Mouse (Mus musculus) stomach, embryonic 16.5 days (tissue): ENCODE data around the gene Fndc11. TPM values are rescaled to one million over a fixed set of nuclear protein-coding genes. Genes with fewer than 3 reads are reported as not detected.
A peak's percentile ranks its signal among the peaks of the same experiment; 100 is the strongest.

Source experiments
- ATAC-seq: fragments of 200-750 bp; cut with Nextera tagmentation; 2 replicates; pipeline ENCODE4 v1.8.0; 2017; ENCODE audit warnings: moderate number of reproducible peaks, moderate TSS enrichment; ENCODE audit not compliant: insufficient read depth, low FRiP score
- H3K27ac ChIP-seq: fragments of 300-500 bp; sonication (generic); 2 replicates; pipeline ENCODE4 v1.5.1; 2014; ENCODE audit warnings: low read length
- H3K27me3 ChIP-seq: fragments of 300-500 bp; sonication (generic); 2 replicates; pipeline ENCODE4 v1.6.1; 2014; ENCODE audit warnings: low read length, control low read depth, mixed read lengths; ENCODE audit not compliant: control insufficient read depth, insufficient read depth
- H3K36me3 ChIP-seq: fragments of 300-500 bp; sonication (generic); 2 replicates; pipeline ENCODE4 v1.6.1; 2014; ENCODE audit warnings: low read length; ENCODE audit not compliant: control insufficient read depth, insufficient read depth
- H3K4me1 ChIP-seq: fragments of 300-500 bp; sonication (generic); 2 replicates; pipeline ENCODE4 v1.6.1; 2014; ENCODE audit warnings: low read length, control low read depth, mixed read lengths; ENCODE audit not compliant: control insufficient read depth, insufficient read depth
- H3K4me2 ChIP-seq: fragments of 300-500 bp; sonication (generic); 2 replicates; pipeline ENCODE4 v1.6.1; 2014; ENCODE audit warnings: low read depth, low read length, mixed read lengths
- H3K4me3 ChIP-seq: fragments of 300-500 bp; sonication (generic); replicated peaks from 2 replicates; pipeline ENCODE4 v1.5.1; 2014; ENCODE audit warnings: mild to moderate bottlenecking, low read length
- H3K9ac ChIP-seq: fragments of 300-500 bp; sonication (generic); 2 replicates; pipeline ENCODE4 v1.6.1; 2014; ENCODE audit warnings: low read length
- H3K9me3 ChIP-seq: fragments of 300-500 bp; sonication (generic); replicated peaks from 2 replicates; pipeline ENCODE4 v1.6.1; 2016; ENCODE audit warnings: low read length, control low read depth; ENCODE audit not compliant: control insufficient read depth
- WGBS: fragments of 180-500 bp; shearing (Covaris S2); extraction: QIAGEN DNeasy Blood & Tissue Kit; methylation state at CpG from one replicate; pipeline ENCODE4 v1.1.7; 2014; 5-methylcytosine and 5-hydroxymethylcytosine counted together
- polyA plus RNA-seq: library from polyadenylated mRNA; unstranded; fragments of >200 nt; fragmentation: Nextera tagmentation; extraction: Ambion mirVana; gene quantifications from 2 replicates; pipeline ENCODE4 v1.2.1, GENCODE M21; 2015

Gene Fndc11
- 0.23 and 0.52 TPM in 2 replicates for polyA plus RNA-seq

- peak within 1 kb of the TSS; percentile 41 for H3K4me3 ChIP-seq
- H3K4me2 ChIP-seq: peak within 1 kb of the TSS; percentile 58
- H3K27me3 ChIP-seq: no peaks in the 10 kb centered on the region
- H3K36me3 ChIP-seq: no peaks in the 10 kb centered on the region
- peak; percentile 94 for ATAC-seq
- H3K9me3 ChIP-seq: no peaks in the 10 kb centered on the region
- H3K9ac ChIP-seq: peak within 1 kb of the TSS; percentile 58; the same call in 1 of the 2 replicates
- H3K4me1 ChIP-seq: peaks cover 12% of the 10 kb centered on the region
- peak within 1 kb of the TSS; percentile 66 for H3K27ac ChIP-seq
- 2% methylated on average over 25 of the region's 25 CpGs for WGBS
Observed at GRCm38 (mm10) chr2:181219538-181220216, at the start of gene Fndc11. Gene Fndc11 (plus strand): TSS chr2:181220013.

GRCm38 (mm10) chr2:181174646-181175045 lies 45.2 kb upstream of the Fndc11 start:
- ATAC-seq: no peak
- 83% methylated on average over 3 of the region's 3 CpGs for WGBS
- H3K4me2 ChIP-seq: no peak overlapping the region
- no peak overlapping the region for H3K9ac ChIP-seq
- H3K4me1 ChIP-seq: no peaks in the 10 kb centered on the region
- no peak overlapping the region for H3K4me3 ChIP-seq
- H3K36me3 ChIP-seq: no peaks in the 10 kb centered on the region
- H3K9me3 ChIP-seq: no peaks in the 10 kb centered on the region
- H3K27me3 ChIP-seq: no peaks in the 10 kb centered on the region
- no peak overlapping the region for H3K27ac ChIP-seq

- no peaks in the 10 kb centered on the region for H3K9me3 ChIP-seq
- H3K27ac ChIP-seq: no peak overlapping the region
- no peaks in the 10 kb centered on the region for H3K36me3 ChIP-seq
- H3K4me3 ChIP-seq: no peak overlapping the region
- H3K27me3 ChIP-seq: no peaks in the 10 kb centered on the region
- ATAC-seq: no peak
- H3K9ac ChIP-seq: no peak overlapping the region
- H3K4me2 ChIP-seq: no peak overlapping the region
- H3K4me1 ChIP-seq: no peaks in the 10 kb centered on the region
- WGBS: 76% methylated on average over 3 of the region's 3 CpGs
Observed at GRCm38 (mm10) chr2:181178015-181178414, 41.8 kb upstream of the Fndc11 start.

GRCm38 (mm10) chr2:181178471-181178870 lies 41.3 kb upstream of the Fndc11 start:
- ATAC-seq: no peak
- Histone ChIP-seq H3K4me1 (no peaks in the 10 kb centered on the region), H3K27me3 (no peaks in the 10 kb centered on the region), H3K4me3 (no peak overlapping the region), H3K27ac (no peak overlapping the region), H3K9ac (no peak overlapping the region), H3K9me3 (no peaks in the 10 kb centered on the region), H3K4me2 (no peak overlapping the region), H3K36me3 (no peaks in the 10 kb centered on the region)
- WGBS: 73% methylated on average over 5 of the region's 5 CpGs

GRCm38 (mm10) chr2:181180898-181181297 lies 38.9 kb upstream of the Fndc11 start:
- Histone ChIP-seq H3K27ac (no peak overlapping the region), H3K4me1 (no peaks in the 10 kb centered on the region), H3K27me3 (no peaks in the 10 kb centered on the region), H3K9ac (no peak overlapping the region), H3K4me3 (no peak overlapping the region), H3K9me3 (no peaks in the 10 kb centered on the region), H3K4me2 (no peak overlapping the region), H3K36me3 (no peaks in the 10 kb centered on the region)
- WGBS: 60% methylated on average over 6 of the region's 6 CpGs
- no peak for ATAC-seq

- under 1% methylated on average over 14 of the region's 14 CpGs for WGBS
- peak overlapping the region; percentile 92 for H3K4me2 ChIP-seq
- H3K27me3 ChIP-seq: no peaks in the 10 kb centered on the region
- H3K9ac ChIP-seq: peak overlapping the region; percentile 92
- peak overlapping the region; percentile 72 for H3K4me3 ChIP-seq
- no peaks in the 10 kb centered on the region for H3K9me3 ChIP-seq
- no peaks in the 10 kb centered on the region for H3K36me3 ChIP-seq
- H3K4me1 ChIP-seq: peaks cover 4% of the 10 kb centered on the region; the same call in 1 of the 2 replicates
- peak; percentile 83 for ATAC-seq
- H3K27ac ChIP-seq: peak overlapping the region; percentile 96
Observed at GRCm38 (mm10) chr2:181186635-181187034, 33.2 kb upstream of the Fndc11 start.

- peak within 1 kb of the TSS; percentile 92 for H3K9ac ChIP-seq
- H3K4me3 ChIP-seq: peak within 1 kb of the TSS; percentile 72
- peaks cover 4% of the 10 kb centered on the region; the same call in 1 of the 2 replicates for H3K4me1 ChIP-seq
- no peaks in the 10 kb centered on the region for H3K9me3 ChIP-seq
- peak within 1 kb of the TSS; percentile 96 for H3K27ac ChIP-seq
- ATAC-seq: peak; percentile 96
- peak within 1 kb of the TSS; percentile 92 for H3K4me2 ChIP-seq
- H3K36me3 ChIP-seq: no peaks in the 10 kb centered on the region
- WGBS: under 1% methylated on average over 64 of the region's 64 CpGs
- no peaks in the 10 kb centered on the region for H3K27me3 ChIP-seq
Observed at GRCm38 (mm10) chr2:181187121-181188000, 32.5 kb upstream of the Fndc11 start, which contains the start of gene Ppdpf. Gene Ppdpf (plus strand): TSS chr2:181187247.

- Histone ChIP-seq H3K4me1 (peaks cover 4% of the 10 kb centered on the region; the same call in 1 of the 2 replicates), H3K9ac (peak overlapping the region; percentile 44; the same call in 1 of the 2 replicates), H3K4me2 (peak overlapping the region; percentile 92), H3K4me3 (peak overlapping the region; percentile 20; the same call in 1 of the 2 replicates), H3K9me3 (no peaks in the 10 kb centered on the region), H3K27ac (peak overlapping the region; percentile 81), H3K36me3 (no peaks in the 10 kb centered on the region), H3K27me3 (no peaks in the 10 kb centered on the region)
- ATAC-seq: peak; percentile 31; the same call in 1 of the 2 replicates
- WGBS: 56% methylated on average over 2 of the region's 2 CpGs
Observed at GRCm38 (mm10) chr2:181188681-181189080, 31.1 kb upstream of the Fndc11 start.
